Mouse (Mus musculus) stomach, embryonic 16.5 days (tissue): ENCODE data around the gene Kcnj16. TPM values are rescaled to one million over a fixed set of nuclear protein-coding genes. Genes with fewer than 3 reads are reported as not detected.

Source experiments
- ATAC-seq: fragments of 200-750 bp; cut with Nextera tagmentation; 2 replicates; pipeline ENCODE4 v1.8.0; 2017; ENCODE audit warnings: moderate number of reproducible peaks, moderate TSS enrichment; ENCODE audit not compliant: insufficient read depth, low FRiP score
- H3K27ac ChIP-seq: fragments of 300-500 bp; sonication (generic); 2 replicates; pipeline ENCODE4 v1.5.1; 2014; ENCODE audit warnings: low read length
- H3K27me3 ChIP-seq: fragments of 300-500 bp; sonication (generic); 2 replicates; pipeline ENCODE4 v1.6.1; 2014; ENCODE audit warnings: low read length, control low read depth, mixed read lengths; ENCODE audit not compliant: control insufficient read depth, insufficient read depth
- H3K36me3 ChIP-seq: fragments of 300-500 bp; sonication (generic); 2 replicates; pipeline ENCODE4 v1.6.1; 2014; ENCODE audit warnings: low read length; ENCODE audit not compliant: control insufficient read depth, insufficient read depth
- H3K4me1 ChIP-seq: fragments of 300-500 bp; sonication (generic); 2 replicates; pipeline ENCODE4 v1.6.1; 2014; ENCODE audit warnings: low read length, control low read depth, mixed read lengths; ENCODE audit not compliant: control insufficient read depth, insufficient read depth
- H3K4me2 ChIP-seq: fragments of 300-500 bp; sonication (generic); 2 replicates; pipeline ENCODE4 v1.6.1; 2014; ENCODE audit warnings: low read depth, low read length, mixed read lengths
- H3K4me3 ChIP-seq: fragments of 300-500 bp; sonication (generic); replicated peaks from 2 replicates; pipeline ENCODE4 v1.5.1; 2014; ENCODE audit warnings: mild to moderate bottlenecking, low read length
- H3K9ac ChIP-seq: fragments of 300-500 bp; sonication (generic); 2 replicates; pipeline ENCODE4 v1.6.1; 2014; ENCODE audit warnings: low read length
- H3K9me3 ChIP-seq: fragments of 300-500 bp; sonication (generic); replicated peaks from 2 replicates; pipeline ENCODE4 v1.6.1; 2016; ENCODE audit warnings: low read length, control low read depth; ENCODE audit not compliant: control insufficient read depth
- WGBS: fragments of 180-500 bp; shearing (Covaris S2); extraction: QIAGEN DNeasy Blood & Tissue Kit; methylation state at CpG from one replicate; pipeline ENCODE4 v1.1.7; 2014; 5-methylcytosine and 5-hydroxymethylcytosine counted together
- polyA plus RNA-seq: library from polyadenylated mRNA; unstranded; fragments of >200 nt; fragmentation: Nextera tagmentation; extraction: Ambion mirVana; gene quantifications from 2 replicates; pipeline ENCODE4 v1.2.1, GENCODE M21; 2015

The Kcnj16 gene
- polyA plus RNA-seq, 1 experiment from 2014 or later = 0.27 TPM

GRCm38 (mm10) chr11:110985508-110985907, 17.7 kb downstream of the Kcnj16 start:
- H3K4me2 ChIP-seq = no peak overlapping the region
- no peak overlapping the region for H3K27ac ChIP-seq
- no peak overlapping the region for H3K4me3 ChIP-seq
- no peak for ATAC-seq
- no peaks in the 10 kb centered on the region for H3K36me3 ChIP-seq
- H3K4me1 ChIP-seq = no peaks in the 10 kb centered on the region
- H3K27me3 ChIP-seq = no peaks in the 10 kb centered on the region
- H3K9me3 ChIP-seq = no peaks in the 10 kb centered on the region
- 53% methylated on average over 1 of the region's 1 CpGs for WGBS
- H3K9ac ChIP-seq = no peak overlapping the region

- H3K9me3 ChIP-seq = no peaks in the 10 kb centered on the region
- H3K4me1 ChIP-seq = no peaks in the 10 kb centered on the region
- H3K4me3 ChIP-seq = no peak overlapping the region
- no peaks in the 10 kb centered on the region for H3K36me3 ChIP-seq
- H3K4me2 ChIP-seq = no peak overlapping the region
- no peaks in the 10 kb centered on the region for H3K27me3 ChIP-seq
- ATAC-seq = no peak; the same call in 1 of the 2 replicates
- WGBS = 18% methylated on average over 3 of the region's 3 CpGs
- H3K9ac ChIP-seq = no peak overlapping the region
- H3K27ac ChIP-seq = no peak overlapping the region
Observed at GRCm38 (mm10) chr11:110985949-110986348, 18.1 kb downstream of the Kcnj16 start.

- no peak for ATAC-seq
- no peaks in the 10 kb centered on the region for H3K27me3 ChIP-seq
- H3K9me3 ChIP-seq = no peaks in the 10 kb centered on the region
- no peak overlapping the region for H3K4me3 ChIP-seq
- 55% methylated on average over 4 of the region's 4 CpGs for WGBS
- H3K27ac ChIP-seq = no peak overlapping the region
- H3K4me1 ChIP-seq = no peaks in the 10 kb centered on the region
- no peaks in the 10 kb centered on the region for H3K36me3 ChIP-seq
- no peak overlapping the region for H3K4me2 ChIP-seq
- no peak overlapping the region for H3K9ac ChIP-seq
Observed at GRCm38 (mm10) chr11:110993616-110994015, 25.8 kb downstream of the Kcnj16 start.

- no peak overlapping the region for H3K9ac ChIP-seq
- no peaks in the 10 kb centered on the region for H3K9me3 ChIP-seq
- H3K4me3 ChIP-seq = no peak overlapping the region
- no peaks in the 10 kb centered on the region for H3K36me3 ChIP-seq
- whole genome bisulfite sequencing = 77% methylated on average over 9 of the region's 9 CpGs
- no peak overlapping the region for H3K27ac ChIP-seq
- H3K27me3 ChIP-seq = no peaks in the 10 kb centered on the region
- H3K4me1 ChIP-seq = no peaks in the 10 kb centered on the region
- no peak overlapping the region for H3K4me2 ChIP-seq
- ATAC-seq = no peak
Observed at GRCm38 (mm10) chr11:110997211-110997610, 29.4 kb downstream of the Kcnj16 start.

- ATAC-seq = no peak
- H3K4me2 ChIP-seq = no peak overlapping the region
- H3K27me3 ChIP-seq = no peaks in the 10 kb centered on the region
- H3K9ac ChIP-seq = no peak overlapping the region
- no peaks in the 10 kb centered on the region for H3K36me3 ChIP-seq
- H3K9me3 ChIP-seq = no peaks in the 10 kb centered on the region
- no peak overlapping the region for H3K27ac ChIP-seq
- no peak overlapping the region for H3K4me3 ChIP-seq
- H3K4me1 ChIP-seq = no peaks in the 10 kb centered on the region
- WGBS = 74% methylated on average over 3 of the region's 3 CpGs
Observed at GRCm38 (mm10) chr11:111005103-111005502, 37.3 kb downstream of the Kcnj16 start.

GRCm38 (mm10) chr11:111009471-111009870, 41.6 kb downstream of the Kcnj16 start:
- Histone ChIP-seq H3K27ac (no peak overlapping the region), H3K36me3 (no peaks in the 10 kb centered on the region), H3K4me3 (no peak overlapping the region), H3K4me2 (no peak overlapping the region), H3K4me1 (no peaks in the 10 kb centered on the region), H3K9me3 (no peaks in the 10 kb centered on the region), H3K9ac (no peak overlapping the region), H3K27me3 (no peaks in the 10 kb centered on the region)
- 62% methylated on average over 3 of the region's 3 CpGs for WGBS
- ATAC-seq = no peak

- Histone ChIP-seq H3K4me1 (no peaks in the 10 kb centered on the region), H3K4me2 (no peak overlapping the region), H3K9ac (no peak overlapping the region), H3K9me3 (no peaks in the 10 kb centered on the region), H3K4me3 (no peak overlapping the region), H3K27ac (no peak overlapping the region), H3K36me3 (no peaks in the 10 kb centered on the region), H3K27me3 (no peaks in the 10 kb centered on the region)
- no peak for ATAC-seq
- 92% methylated on average over 3 of the region's 3 CpGs for WGBS
Observed at GRCm38 (mm10) chr11:111016206-111016605, 48.4 kb downstream of the Kcnj16 start.

GRCm38 (mm10) chr11:111020211-111020610, 52.4 kb downstream of the Kcnj16 start:
- Histone ChIP-seq H3K9ac (no peak overlapping the region), H3K27ac (no peak overlapping the region), H3K27me3 (no peaks in the 10 kb centered on the region), H3K36me3 (no peaks in the 10 kb centered on the region), H3K4me1 (no peaks in the 10 kb centered on the region), H3K9me3 (no peaks in the 10 kb centered on the region), H3K4me2 (no peak overlapping the region), H3K4me3 (no peak overlapping the region)
- WGBS = 65% methylated on average over 2 of the region's 2 CpGs
- ATAC-seq = no peak

GRCm38 (mm10) chr11:111022681-111023281, 54.9 kb downstream of the Kcnj16 start:
- H3K27me3 ChIP-seq = no peaks in the 10 kb centered on the region
- H3K4me3 ChIP-seq = no peak overlapping the region
- H3K9me3 ChIP-seq = no peaks in the 10 kb centered on the region
- H3K36me3 ChIP-seq = no peaks in the 10 kb centered on the region
- 71% methylated on average over 8 of the region's 8 CpGs for WGBS
- no peak for ATAC-seq
- no peak overlapping the region for H3K9ac ChIP-seq
- no peak overlapping the region for H3K4me2 ChIP-seq
- no peaks in the 10 kb centered on the region for H3K4me1 ChIP-seq
- H3K27ac ChIP-seq = no peak overlapping the region
